Mouse (Mus musculus): ENCODE results near the gene Rnf157.

DNA sequence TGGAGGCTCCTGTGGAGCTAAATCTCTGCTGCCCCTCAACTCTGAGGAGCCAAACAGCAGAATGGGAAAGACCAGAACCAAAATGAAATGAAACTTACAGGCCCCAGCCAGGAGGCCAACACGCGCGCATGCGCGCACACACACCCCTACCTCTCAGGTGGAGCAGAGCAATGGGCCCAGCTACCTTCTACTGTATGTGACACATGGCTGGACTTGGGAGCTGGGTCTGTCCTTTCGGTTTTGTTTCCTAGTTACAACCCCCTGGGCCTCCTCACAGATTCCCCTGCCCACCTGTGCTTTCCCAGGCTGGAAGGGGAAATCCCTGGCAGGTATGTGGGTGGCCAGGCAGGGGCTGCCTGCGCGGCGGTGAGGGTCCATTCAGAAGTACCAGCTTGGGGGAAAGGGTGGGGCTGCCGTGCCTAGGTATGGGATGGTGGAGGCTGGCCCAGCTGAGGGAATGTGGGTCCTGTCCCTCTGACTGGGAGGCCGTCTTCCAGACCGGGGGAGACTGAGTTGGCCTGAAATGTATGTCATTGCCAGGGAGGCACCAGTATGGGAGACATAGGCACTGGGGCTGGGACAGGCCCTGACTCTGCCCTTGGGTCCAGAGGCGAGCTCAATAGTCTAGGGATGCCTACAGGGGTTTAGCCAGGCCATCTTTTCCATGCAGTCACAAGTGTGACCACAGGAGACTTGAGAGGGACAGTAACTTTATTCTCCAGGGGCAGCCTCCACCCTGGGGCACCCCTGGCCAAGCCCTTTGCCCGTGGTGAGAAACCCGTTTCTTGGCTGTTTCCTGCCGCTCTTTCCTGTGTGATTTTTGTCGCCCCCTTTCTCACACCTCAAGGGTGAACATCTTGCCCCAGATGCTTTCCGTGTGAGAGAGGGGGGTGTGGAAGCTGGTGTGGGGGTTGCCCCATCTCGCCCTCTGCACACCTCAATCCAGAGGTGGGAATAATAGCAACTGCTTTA, 26.7 kb upstream of the Rnf157 start:
- TF ChIP-seq CTCF (IDR thresholded peaks at IDR 0.05; ENCODE audit: low read depth), result no peak
- no peak for TF ChIP-seq EP300 (IDR thresholded peaks at IDR 0.05; ENCODE audit: low read depth)
